Mouse (Mus musculus) midbrain, embryonic 15.5 days (tissue): ENCODE measurements around the gene Pear1. TPM values are rescaled to one million over a fixed set of nuclear protein-coding genes. Genes with fewer than 3 reads are reported as not detected.

ENCODE experiments used
- ATAC-seq: fragments of 200-750 bp; cut with Nextera tagmentation; replicated peaks from 2 replicates; pipeline ENCODE4 v1.8.0; 2017; ENCODE audit warnings: moderate TSS enrichment
- H3K27ac ChIP-seq: fragments of 300-500 bp; sonication (generic); 2 replicates; pipeline ENCODE4 v1.5.1; 2015; ENCODE audit warnings: mild to moderate bottlenecking, inconsistent platforms
- H3K27me3 ChIP-seq: fragments of 300-500 bp; sonication (generic); replicated peaks from 2 replicates; pipeline ENCODE4 v1.6.1; 2015; ENCODE audit warnings: inconsistent platforms
- H3K36me3 ChIP-seq: fragments of 300-500 bp; sonication (generic); replicated peaks from 2 replicates; pipeline ENCODE4 v1.6.1; 2015; ENCODE audit warnings: inconsistent platforms
- H3K4me1 ChIP-seq: fragments of 300-500 bp; sonication (generic); 2 replicates; pipeline ENCODE4 v1.6.1; 2015; ENCODE audit warnings: inconsistent platforms
- H3K4me2 ChIP-seq: fragments of 300-500 bp; sonication (generic); 2 replicates; pipeline ENCODE4 v1.6.1; 2015; ENCODE audit warnings: inconsistent platforms, mild to moderate bottlenecking, moderate library complexity
- H3K4me3 ChIP-seq: fragments of 300-500 bp; sonication (generic); 2 replicates; pipeline ENCODE4 v1.5.1; 2015; ENCODE audit warnings: mild to moderate bottlenecking, inconsistent platforms
- H3K9ac ChIP-seq: fragments of 300-500 bp; sonication (generic); 2 replicates; pipeline ENCODE4 v1.6.1; 2015; ENCODE audit warnings: mild to moderate bottlenecking, inconsistent platforms
- H3K9me3 ChIP-seq: fragments of 300-500 bp; sonication (generic); 2 replicates; pipeline ENCODE4 v1.6.1; 2016; ENCODE audit warnings: inconsistent platforms
- WGBS: fragments of 180-500 bp; shearing (Covaris S2); methylation state at CpG from one replicate; pipeline ENCODE4 v1.1.7; 2015; ENCODE audit warnings: mixed read lengths; 5-methylcytosine and 5-hydroxymethylcytosine counted together
- polyA plus RNA-seq: library from polyadenylated mRNA; unstranded; fragments of >200 nt; fragmentation: Nextera tagmentation; extraction: Ambion mirVana; gene quantifications from 2 replicates; pipeline ENCODE4 v1.2.1, GENCODE M21; 2015

The Pear1 gene
- polyA plus RNA-seq, 1 experiment from 2014 or later, result 8.6 TPM

GRCm38 (mm10) chr3:87761408-87762375, 62.4 kb downstream of the Pear1 start:
- Histone ChIP-seq H3K4me3 (no peak overlapping the region), H3K9me3 (no peaks in the 10 kb centered on the region), H3K9ac (no peak overlapping the region), H3K4me1 (no peaks in the 10 kb centered on the region), H3K36me3 (no peaks in the 10 kb centered on the region), H3K4me2 (no peak overlapping the region), H3K27ac (no peak overlapping the region), H3K27me3 (peaks cover 15% of the 10 kb centered on the region)
- 77% methylated on average over 20 of the region's 20 CpGs for WGBS
- ATAC-seq, result no peak

GRCm38 (mm10) chr3:87758641-87759040, 65.5 kb downstream of the Pear1 start:
- Histone ChIP-seq H3K36me3 (no peaks in the 10 kb centered on the region), H3K4me3 (no peak overlapping the region), H3K27ac (no peak overlapping the region), H3K4me2 (no peak overlapping the region), H3K9ac (no peak overlapping the region), H3K9me3 (no peaks in the 10 kb centered on the region), H3K4me1 (peaks cover 3% of the 10 kb centered on the region; the same call in 1 of the 2 replicates), H3K27me3 (peaks cover 7% of the 10 kb centered on the region)
- 40% methylated on average over 5 of the region's 5 CpGs for WGBS
- no peak for ATAC-seq

- Histone ChIP-seq H3K4me1 (peaks cover 3% of the 10 kb centered on the region; the same call in 1 of the 2 replicates), H3K4me2 (peak overlapping the region; percentile 54), H3K36me3 (no peaks in the 10 kb centered on the region), H3K9me3 (no peaks in the 10 kb centered on the region), H3K9ac (0 out of 2 replicates have a peak overlapping the region, but pooled peaks have one; percentile 17), H3K27ac (no peak overlapping the region), H3K27me3 (peaks cover 7% of the 10 kb centered on the region), H3K4me3 (peak overlapping the region; percentile 29; the same call in 1 of the 2 replicates)
- ATAC-seq, result peak; percentile 55
- WGBS, result 46% methylated on average over 20 of the region's 20 CpGs
Observed at GRCm38 (mm10) chr3:87756488-87756887, 67.6 kb downstream of the Pear1 start.

GRCm38 (mm10) chr3:87755964-87756363, 68.1 kb downstream of the Pear1 start:
- WGBS, result 4% methylated on average over 24 of the region's 24 CpGs
- peaks cover 3% of the 10 kb centered on the region; the same call in 1 of the 2 replicates for H3K4me1 ChIP-seq
- H3K27me3 ChIP-seq, result peaks cover 7% of the 10 kb centered on the region
- peak overlapping the region; percentile 29 for H3K4me3 ChIP-seq
- no peak overlapping the region for H3K27ac ChIP-seq
- no peaks in the 10 kb centered on the region for H3K36me3 ChIP-seq
- ATAC-seq, result peak; percentile 91
- no peaks in the 10 kb centered on the region for H3K9me3 ChIP-seq
- peak overlapping the region; percentile 54 for H3K4me2 ChIP-seq
- peak overlapping the region; percentile 17; the same call in 1 of the 2 replicates for H3K9ac ChIP-seq

- Histone ChIP-seq H3K4me3 (no peak overlapping the region), H3K27ac (no peak overlapping the region), H3K9ac (no peak overlapping the region), H3K4me1 (peaks cover 3% of the 10 kb centered on the region; the same call in 1 of the 2 replicates), H3K36me3 (no peaks in the 10 kb centered on the region), H3K4me2 (no peak overlapping the region), H3K9me3 (no peaks in the 10 kb centered on the region), H3K27me3 (peaks cover 7% of the 10 kb centered on the region)
- ATAC-seq, result no peak
- WGBS, result 82% methylated on average over 13 of the region's 13 CpGs
Observed at GRCm38 (mm10) chr3:87753829-87754228, 70.3 kb downstream of the Pear1 start.

- WGBS, result 85% methylated on average over 3 of the region's 3 CpGs
- ATAC-seq, result no peak
- no peak overlapping the region for H3K9ac ChIP-seq
- no peaks in the 10 kb centered on the region for H3K36me3 ChIP-seq
- no peak overlapping the region for H3K4me2 ChIP-seq
- H3K27me3 ChIP-seq, result peaks cover 4% of the 10 kb centered on the region
- no peak overlapping the region for H3K27ac ChIP-seq
- peaks cover 6% of the 10 kb centered on the region; the same call in 1 of the 2 replicates for H3K4me1 ChIP-seq
- no peak overlapping the region for H3K4me3 ChIP-seq
- no peaks in the 10 kb centered on the region for H3K9me3 ChIP-seq
Observed at GRCm38 (mm10) chr3:87752567-87752966, 71.5 kb downstream of the Pear1 start.

- ATAC-seq, result no peak
- peaks cover 8% of the 10 kb centered on the region for H3K4me1 ChIP-seq
- H3K4me3 ChIP-seq, result no peak overlapping the region
- no peak overlapping the region for H3K27ac ChIP-seq
- 87% methylated on average over 12 of the region's 12 CpGs for WGBS
- H3K27me3 ChIP-seq, result no peaks in the 10 kb centered on the region
- H3K9ac ChIP-seq, result no peak overlapping the region
- H3K36me3 ChIP-seq, result no peaks in the 10 kb centered on the region
- H3K4me2 ChIP-seq, result no peak overlapping the region
- no peaks in the 10 kb centered on the region for H3K9me3 ChIP-seq
Observed at GRCm38 (mm10) chr3:87749977-87750376, 74.1 kb downstream of the Pear1 start.

- WGBS, result 13% methylated on average over 5 of the region's 5 CpGs
- ATAC-seq, result no peak
- H3K4me1 ChIP-seq, result peaks cover 9% of the 10 kb centered on the region
- no peaks in the 10 kb centered on the region for H3K9me3 ChIP-seq
- H3K36me3 ChIP-seq, result no peaks in the 10 kb centered on the region
- no peak overlapping the region for H3K27ac ChIP-seq
- no peak overlapping the region for H3K9ac ChIP-seq
- H3K4me3 ChIP-seq, result no peak overlapping the region
- no peaks in the 10 kb centered on the region for H3K27me3 ChIP-seq
- H3K4me2 ChIP-seq, result no peak overlapping the region
Observed at GRCm38 (mm10) chr3:87749036-87749435, 75.1 kb downstream of the Pear1 start.

- Histone ChIP-seq H3K4me1 (peaks cover 9% of the 10 kb centered on the region), H3K4me3 (no peak within 1 kb of the TSS), H3K9me3 (no peaks in the 10 kb centered on the region), H3K4me2 (no peak within 1 kb of the TSS), H3K27ac (no peak within 1 kb of the TSS), H3K36me3 (no peaks in the 10 kb centered on the region), H3K9ac (no peak within 1 kb of the TSS), H3K27me3 (no peaks in the 10 kb centered on the region)
- no peak for ATAC-seq
- 45% methylated on average over 13 of the region's 13 CpGs for WGBS
Observed at GRCm38 (mm10) chr3:87748431-87748830, 75.7 kb downstream of the Pear1 start, which contains the start of gene Lrrc71. Gene Lrrc71, minus strand, starts transcription at chr3:87748625.

GRCm38 (mm10) chr3:87745036-87745659, 79.0 kb downstream of the Pear1 start:
- Histone ChIP-seq H3K9ac (no peak overlapping the region), H3K4me1 (peaks cover 9% of the 10 kb centered on the region), H3K9me3 (no peaks in the 10 kb centered on the region), H3K27me3 (no peaks in the 10 kb centered on the region), H3K36me3 (no peaks in the 10 kb centered on the region), H3K27ac (no peak overlapping the region), H3K4me2 (peak overlapping the region; percentile 32), H3K4me3 (no peak overlapping the region)
- WGBS, result 29% methylated on average over 18 of the region's 18 CpGs
- peak; percentile 48; the same call in 1 of the 2 replicates for ATAC-seq

GRCm38 (mm10) chr3:87743927-87744326, 80.2 kb downstream of the Pear1 start:
- 84% methylated on average over 4 of the region's 4 CpGs for WGBS

GRCm38 (mm10) chr3:87742735-87743134, 81.4 kb downstream of the Pear1 start:
- Histone ChIP-seq H3K4me2 (no peak overlapping the region), H3K4me3 (no peak overlapping the region), H3K9me3 (no peaks in the 10 kb centered on the region), H3K4me1 (peaks cover 6% of the 10 kb centered on the region), H3K27me3 (no peaks in the 10 kb centered on the region), H3K27ac (no peak overlapping the region), H3K9ac (no peak overlapping the region), H3K36me3 (0 out of 2 replicates have a peak, but pooled peaks cover 6% of the 10 kb centered on the region)
- WGBS, result 92% methylated on average over 16 of the region's 16 CpGs
- ATAC-seq, result no peak

More at GRCm38 (mm10) chr3:87743927-87744326, 80.2 kb downstream of the Pear1 start:
- H3K27ac ChIP-seq, result no peak overlapping the region
- ATAC-seq, result no peak
- H3K36me3 ChIP-seq, result no peaks in the 10 kb centered on the region
- no peak overlapping the region for H3K4me3 ChIP-seq
- H3K4me2 ChIP-seq, result no peak overlapping the region
- H3K4me1 ChIP-seq, result peaks cover 9% of the 10 kb centered on the region
- H3K9ac ChIP-seq, result no peak overlapping the region
- no peaks in the 10 kb centered on the region for H3K9me3 ChIP-seq
- H3K27me3 ChIP-seq, result no peaks in the 10 kb centered on the region
